In the genomic region with DNA sequence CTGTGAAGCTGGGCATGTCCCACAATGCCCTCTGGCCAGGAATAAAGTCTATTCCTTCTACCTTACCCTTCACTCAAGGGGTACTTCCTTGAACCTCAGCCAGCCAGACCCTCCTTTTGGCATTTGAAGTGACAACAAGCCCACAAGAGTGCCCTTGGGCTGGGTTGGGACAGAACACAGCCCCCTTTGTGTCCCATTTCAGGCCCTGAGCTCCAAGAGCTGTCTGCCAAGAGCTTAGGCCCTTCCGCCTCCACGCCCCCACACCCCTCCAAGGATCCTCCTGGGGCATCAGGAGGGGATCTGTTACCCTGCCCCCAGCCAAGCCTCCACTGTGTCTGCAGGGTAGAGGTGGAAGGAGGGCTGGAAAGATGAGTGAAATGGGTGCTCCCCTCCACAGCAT, we compare ENCODE assay signal across 27 mouse cellular contexts. TPM values are rescaled to one million over a fixed set of nuclear protein-coding genes. Genes with fewer than 3 reads are reported as not detected.
DNase-seq lines count a peak whose midpoint lies in the region; ATAC-seq and TF ChIP-seq lines count a peak whose summit lies in the region.
"Had no signal": no experiment of that assay in that cellular context is flagged by ENCODE, and none has a peak within 500 bp of the region (broad histone marks: within the 10 kb centered on the region; RNA-seq: fewer than 3 reads in every experiment).

No protein-coding gene starts in this region.

- H3K27me3 ChIP-seq in forebrain, embryonic 14.5 days (replicated peaks; ENCODE audit: control insufficient read depth, insufficient read depth, low read length): no peaks in the 10 kb centered on the region
- H3K27me3 ChIP-seq in forebrain, embryonic 15.5 days: no peaks in the 10 kb centered on the region
- H3K27me3 ChIP-seq in intestine, embryonic 15.5 days (replicated peaks): no peaks in the 10 kb centered on the region
- H3K27me3 ChIP-seq in intestine, embryonic 16.5 days (replicated peaks; ENCODE audit: control insufficient read depth, insufficient read depth, low read length): no peaks in the 10 kb centered on the region
- no peaks in the 10 kb centered on the region for H3K27me3 ChIP-seq in midbrain, embryonic 16.5 days (ENCODE audit: control insufficient read depth, insufficient read depth, low read depth, low read length)
- H3K27me3 ChIP-seq in midbrain, embryonic 11.5 days (ENCODE audit: control insufficient read depth, insufficient read depth, low read length): no peaks in the 10 kb centered on the region
- H3K27me3 ChIP-seq in testis, adult 2 months (ENCODE audit: control insufficient read depth, insufficient read depth, low read length): no peaks in the 10 kb centered on the region
- H3K27me3 ChIP-seq: embryonic facial prominence, embryonic 12.5 days; midbrain, embryonic 12.5 days; neural tube, embryonic 12.5 days; stomach, embryonic 15.5 days had no signal

- no peaks in the 10 kb centered on the region for H3K4me1 ChIP-seq in forebrain, embryonic 14.5 days (ENCODE audit: control insufficient read depth, insufficient read depth, low read length)
- no peaks in the 10 kb centered on the region for H3K4me1 ChIP-seq in forebrain, embryonic 15.5 days
- H3K4me1 ChIP-seq in intestine, embryonic 15.5 days (replicated peaks): peaks cover 3% of the 10 kb centered on the region; the same call in 1 of the 2 replicates
- H3K4me1 ChIP-seq in intestine, embryonic 16.5 days (ENCODE audit: control insufficient read depth, insufficient read depth, low read length): peaks cover 3% of the 10 kb centered on the region; the same call in 1 of the 2 replicates
- H3K4me1 ChIP-seq in midbrain, embryonic 16.5 days (ENCODE audit: control insufficient read depth, insufficient read depth, low read length): no peaks in the 10 kb centered on the region
- no peaks in the 10 kb centered on the region for H3K4me1 ChIP-seq in midbrain, embryonic 11.5 days (ENCODE audit: control insufficient read depth, insufficient read depth, low read length)
- no peaks in the 10 kb centered on the region for H3K4me1 ChIP-seq in testis, adult 2 months (ENCODE audit: control insufficient read depth, insufficient read depth, low read length)
- H3K4me1 ChIP-seq: embryonic facial prominence, embryonic 12.5 days; neural tube, embryonic 12.5 days had no signal

- no peaks in the 10 kb centered on the region for H3K9me3 ChIP-seq in forebrain, embryonic 14.5 days (replicated peaks; ENCODE audit: control insufficient read depth, low read length)
- H3K9me3 ChIP-seq in forebrain, embryonic 15.5 days: no peaks in the 10 kb centered on the region
- no peaks in the 10 kb centered on the region for H3K9me3 ChIP-seq in intestine, embryonic 15.5 days
- H3K9me3 ChIP-seq in intestine, embryonic 16.5 days (ENCODE audit: control insufficient read depth, low read length): no peaks in the 10 kb centered on the region
- H3K9me3 ChIP-seq in midbrain, embryonic 16.5 days (replicated peaks; ENCODE audit: control insufficient read depth, low read length, poor library complexity, severe bottlenecking): no peaks in the 10 kb centered on the region
- no peaks in the 10 kb centered on the region for H3K9me3 ChIP-seq in midbrain, embryonic 11.5 days (ENCODE audit: control insufficient read depth, low read length)
- H3K9me3 ChIP-seq: embryonic facial prominence, embryonic 12.5 days; heart, embryonic 10.5 days; midbrain, embryonic 12.5 days; neural tube, embryonic 12.5 days; stomach, embryonic 15.5 days had no signal

- ATAC-seq in forebrain, embryonic 14.5 days: 0 out of 2 replicates have a peak, but pooled peaks have one; percentile 20
- no peak for ATAC-seq in forebrain, embryonic 15.5 days (replicated peaks)
- no peak for ATAC-seq in intestine, embryonic 15.5 days
- ATAC-seq in intestine, embryonic 16.5 days: no peak
- ATAC-seq in midbrain, embryonic 16.5 days: peak; percentile 88
- no peak for ATAC-seq in midbrain, embryonic 11.5 days (ENCODE audit: low FRiP score)
- ATAC-seq in granulocyte monocyte progenitor cell, adult 5-6 weeks (replicated peaks; ENCODE audit: poor library complexity, severe bottlenecking): no peak

- TF ChIP-seq CTCF in testis, adult 2 months (IDR thresholded peaks at IDR 0.05; ENCODE audit: control insufficient read depth, insufficient read depth, insufficient replicate concordance, low read depth, low read length): no peak

- no peaks in the 10 kb centered on the region for H3K36me3 ChIP-seq in forebrain, embryonic 14.5 days (ENCODE audit: control insufficient read depth, insufficient read depth, low read length)
- no peaks in the 10 kb centered on the region for H3K36me3 ChIP-seq in forebrain, embryonic 15.5 days
- no peaks in the 10 kb centered on the region for H3K36me3 ChIP-seq in intestine, embryonic 15.5 days
- H3K36me3 ChIP-seq in intestine, embryonic 16.5 days (ENCODE audit: control insufficient read depth, insufficient read depth, low read length): no peaks in the 10 kb centered on the region
- no peaks in the 10 kb centered on the region for H3K36me3 ChIP-seq in midbrain, embryonic 16.5 days (ENCODE audit: control insufficient read depth, insufficient read depth, low read length)
- no peaks in the 10 kb centered on the region for H3K36me3 ChIP-seq in midbrain, embryonic 11.5 days (ENCODE audit: control insufficient read depth, insufficient read depth, low read length)
- no peaks in the 10 kb centered on the region for H3K36me3 ChIP-seq in testis, adult 2 months (ENCODE audit: control insufficient read depth, insufficient read depth, low read length)
- H3K36me3 ChIP-seq: embryonic facial prominence, embryonic 12.5 days; heart, embryonic 10.5 days; midbrain, embryonic 12.5 days; neural tube, embryonic 12.5 days; stomach, embryonic 15.5 days had no signal

- WGBS in forebrain, embryonic 14.5 days: 75% methylated on average over 2 of the region's 2 CpGs
- 76% methylated on average over 2 of the region's 2 CpGs for WGBS in forebrain, embryonic 15.5 days
- 88% methylated on average over 2 of the region's 2 CpGs for WGBS in intestine, embryonic 15.5 days
- WGBS in intestine, embryonic 16.5 days: 72% methylated on average over 2 of the region's 2 CpGs
- 90% methylated on average over 2 of the region's 2 CpGs for WGBS in midbrain, embryonic 16.5 days
- 84% methylated on average over 2 of the region's 2 CpGs for WGBS in midbrain, embryonic 11.5 days

- H3K9ac ChIP-seq in forebrain, embryonic 14.5 days (ENCODE audit: low read length): no peak overlapping the region
- H3K9ac ChIP-seq in forebrain, embryonic 15.5 days (replicated peaks): no peak overlapping the region
- H3K9ac ChIP-seq in intestine, embryonic 15.5 days: no peak overlapping the region
- H3K9ac ChIP-seq in intestine, embryonic 16.5 days (ENCODE audit: low read depth, low read length): no peak overlapping the region
- H3K9ac ChIP-seq in midbrain, embryonic 16.5 days (ENCODE audit: low read depth, low read length): no peak overlapping the region
- H3K9ac ChIP-seq in midbrain, embryonic 11.5 days (ENCODE audit: low read length): no peak overlapping the region
- H3K9ac ChIP-seq: embryonic facial prominence, embryonic 12.5 days; midbrain, embryonic 12.5 days; neural tube, embryonic 12.5 days; stomach, embryonic 15.5 days had no signal

- no peak overlapping the region for H3K4me2 ChIP-seq in forebrain, embryonic 14.5 days (ENCODE audit: low read length)
- H3K4me2 ChIP-seq in forebrain, embryonic 15.5 days (replicated peaks): no peak overlapping the region
- H3K4me2 ChIP-seq in intestine, embryonic 15.5 days (replicated peaks): no peak overlapping the region
- H3K4me2 ChIP-seq in intestine, embryonic 16.5 days (ENCODE audit: low read depth, low read length): no peak overlapping the region
- no peak overlapping the region for H3K4me2 ChIP-seq in midbrain, embryonic 16.5 days (ENCODE audit: low read length)
- no peak overlapping the region for H3K4me2 ChIP-seq in midbrain, embryonic 11.5 days
- H3K4me2 ChIP-seq: embryonic facial prominence, embryonic 12.5 days; midbrain, embryonic 12.5 days; neural tube, embryonic 12.5 days; stomach, embryonic 15.5 days had no signal

- no peak for TF ChIP-seq POLR2A in testis, adult 2 months (IDR thresholded peaks at IDR 0.05; ENCODE audit: control insufficient read depth, low read depth, low read length)

- no peak overlapping the region for H3K27ac ChIP-seq in forebrain, embryonic 14.5 days (ENCODE audit: low read depth, low read length)
- no peak overlapping the region for H3K27ac ChIP-seq in forebrain, embryonic 15.5 days (replicated peaks)
- 0 out of 2 replicates have a peak overlapping the region, but pooled peaks have one; percentile 9 for H3K27ac ChIP-seq in intestine, embryonic 15.5 days
- H3K27ac ChIP-seq in intestine, embryonic 16.5 days (ENCODE audit: low read length): no peak overlapping the region
- H3K27ac ChIP-seq in midbrain, embryonic 16.5 days (ENCODE audit: low read length): 0 out of 2 replicates have a peak overlapping the region, but pooled peaks have one; percentile 5
- H3K27ac ChIP-seq in midbrain, embryonic 11.5 days (ENCODE audit: low read depth, low read length): no peak overlapping the region
- peak overlapping the region; percentile 52 for H3K27ac ChIP-seq in testis, adult 2 months (ENCODE audit: control insufficient read depth, insufficient read depth, low read depth, low read length)
- H3K27ac ChIP-seq: embryonic facial prominence, embryonic 12.5 days; heart, embryonic 10.5 days; midbrain, embryonic 12.5 days; neural tube, embryonic 12.5 days; stomach, embryonic 15.5 days had no signal

- peak; percentile 16 for DNase-seq in forebrain, embryonic 14.5 days (ENCODE audit: low spot score)
- no peak for DNase-seq in midbrain, embryonic 11.5 days (ENCODE audit: low spot score, missing footprints)
- DNase-seq: adrenal gland, postnatal 14 days; cerebellum, postnatal 25 days; gastrocnemius, adult 2 months; heart, postnatal 4 days; kidney, adult 2 months; kidney, postnatal 25 days; liver; lung, adult 18-20 months; lung, postnatal 36 days; thymus, postnatal 4 days had no signal

- no peak overlapping the region for H3K4me3 ChIP-seq in forebrain, embryonic 14.5 days (ENCODE audit: low read depth, low read length)
- no peak overlapping the region for H3K4me3 ChIP-seq in forebrain, embryonic 15.5 days
- no peak overlapping the region for H3K4me3 ChIP-seq in intestine, embryonic 15.5 days (replicated peaks)
- no peak overlapping the region for H3K4me3 ChIP-seq in intestine, embryonic 16.5 days (ENCODE audit: low read length)
- H3K4me3 ChIP-seq in midbrain, embryonic 16.5 days (ENCODE audit: low read depth, low read length): no peak overlapping the region
- no peak overlapping the region for H3K4me3 ChIP-seq in midbrain, embryonic 11.5 days (ENCODE audit: low read depth, low read length)
- H3K4me3 ChIP-seq in testis, adult 2 months (ENCODE audit: control insufficient read depth, low read depth, low read length): no peak overlapping the region
- H3K4me3 ChIP-seq: embryonic facial prominence, embryonic 12.5 days; gastrocnemius, adult 2 months; heart, embryonic 10.5 days; midbrain, embryonic 12.5 days; neural tube, embryonic 12.5 days; stomach, embryonic 15.5 days had no signal

RNA-seq across cellular contexts. Expression of gene Dcpp1, which starts 3.5 kb away (rescaled TPM):
- not detected in 2 replicates for polyA plus RNA-seq in forebrain, embryonic 14.5 days (2014; fragmentation: Nextera tagmentation; extraction: Ambion mirVana)
- polyA plus RNA-seq in forebrain, embryonic 15.5 days (2015; fragmentation: Nextera tagmentation; extraction: Ambion mirVana): not detected in 2 replicates
- polyA plus RNA-seq in intestine, embryonic 15.5 days (2015; fragmentation: Nextera tagmentation; extraction: Ambion mirVana): not detected in 2 replicates
- polyA plus RNA-seq in intestine, embryonic 16.5 days (2015; fragmentation: Nextera tagmentation; extraction: Ambion mirVana): not detected in 2 replicates
- polyA plus RNA-seq in midbrain, embryonic 16.5 days (2015; fragmentation: Nextera tagmentation; extraction: Ambion mirVana): not detected in 2 replicates
- not detected in 2 replicates for polyA plus RNA-seq in midbrain, embryonic 11.5 days (2014; fragmentation: Nextera tagmentation; extraction: Ambion mirVana)
- 0.34 and 0.67 TPM in 2 replicates for polyA plus RNA-seq in testis, adult 2 months (2012; rRNA removed)
- not detected in 2 replicates for total RNA-seq in granulocyte monocyte progenitor cell, adult 5-6 weeks (2014; fragmentation: Nextera tagmentation)
- total RNA-seq in granulocyte monocyte progenitor cell, adult 5-6 weeks (2017): not detected in 2 replicates
- total RNA-seq: adrenal gland, postnatal 14 days; CH12.LX; gastrocnemius, adult 2 months; heart, postnatal 4 days; left cerebral cortex, adult 8-10 months had no signal
- polyA plus RNA-seq: embryonic facial prominence, embryonic 12.5 days; forebrain, embryonic 11.5 days; heart, embryonic 10.5 days; kidney, adult 2 months; midbrain, embryonic 12.5 days; neural tube, embryonic 12.5 days; small intestine, adult 2 months; stomach, embryonic 15.5 days had no signal

RNA-seq across cellular contexts. Expression of gene Dcpp2, which starts 3.5 kb away (rescaled TPM):
- not detected in 2 replicates for polyA plus RNA-seq in forebrain, embryonic 14.5 days (2014; fragmentation: Nextera tagmentation; extraction: Ambion mirVana)
- not detected in 2 replicates for polyA plus RNA-seq in forebrain, embryonic 15.5 days (2015; fragmentation: Nextera tagmentation; extraction: Ambion mirVana)
- not detected in 2 replicates for polyA plus RNA-seq in intestine, embryonic 15.5 days (2015; fragmentation: Nextera tagmentation; extraction: Ambion mirVana)
- not detected in 2 replicates for polyA plus RNA-seq in intestine, embryonic 16.5 days (2015; fragmentation: Nextera tagmentation; extraction: Ambion mirVana)
- polyA plus RNA-seq in midbrain, embryonic 16.5 days (2015; fragmentation: Nextera tagmentation; extraction: Ambion mirVana): not detected in 2 replicates
- polyA plus RNA-seq in midbrain, embryonic 11.5 days (2014; fragmentation: Nextera tagmentation; extraction: Ambion mirVana): not detected in 2 replicates
- polyA plus RNA-seq in testis, adult 2 months (2012; rRNA removed): not detected in 2 replicates
- total RNA-seq in granulocyte monocyte progenitor cell, adult 5-6 weeks (2014; fragmentation: Nextera tagmentation): not detected in 2 replicates
- total RNA-seq in granulocyte monocyte progenitor cell, adult 5-6 weeks (2017): not detected in 2 replicates
- total RNA-seq: adrenal gland, postnatal 14 days; CH12.LX; gastrocnemius, adult 2 months; heart, postnatal 4 days; left cerebral cortex, adult 8-10 months had no signal
- polyA plus RNA-seq: embryonic facial prominence, embryonic 12.5 days; forebrain, embryonic 11.5 days; heart, embryonic 10.5 days; kidney, adult 2 months; midbrain, embryonic 12.5 days; neural tube, embryonic 12.5 days; small intestine, adult 2 months; stomach, embryonic 15.5 days had no signal

RNA-seq across cellular contexts. Expression of gene Prss21, which starts 9.3 kb away (rescaled TPM):
- polyA plus RNA-seq in forebrain, embryonic 14.5 days (2014; fragmentation: Nextera tagmentation; extraction: Ambion mirVana): not detected in 2 replicates
- not detected in 2 replicates for polyA plus RNA-seq in forebrain, embryonic 15.5 days (2015; fragmentation: Nextera tagmentation; extraction: Ambion mirVana)
- polyA plus RNA-seq in intestine, embryonic 15.5 days (2015; fragmentation: Nextera tagmentation; extraction: Ambion mirVana): not detected in 2 replicates
- not detected in 2 replicates for polyA plus RNA-seq in intestine, embryonic 16.5 days (2015; fragmentation: Nextera tagmentation; extraction: Ambion mirVana)
- polyA plus RNA-seq in midbrain, embryonic 16.5 days (2015; fragmentation: Nextera tagmentation; extraction: Ambion mirVana): not detected in 2 replicates
- not detected in 2 replicates for polyA plus RNA-seq in midbrain, embryonic 11.5 days (2014; fragmentation: Nextera tagmentation; extraction: Ambion mirVana)
- 208 and 246 TPM in 2 replicates for polyA plus RNA-seq in testis, adult 2 months (2012; rRNA removed)
- total RNA-seq in granulocyte monocyte progenitor cell, adult 5-6 weeks (2014; fragmentation: Nextera tagmentation): not detected in 2 replicates
- total RNA-seq in granulocyte monocyte progenitor cell, adult 5-6 weeks (2017): not detected in 2 replicates
- total RNA-seq: adrenal gland, postnatal 14 days; CH12.LX; gastrocnemius, adult 2 months; heart, postnatal 4 days; left cerebral cortex, adult 8-10 months had no signal
- polyA plus RNA-seq: embryonic facial prominence, embryonic 12.5 days; forebrain, embryonic 11.5 days; heart, embryonic 10.5 days; midbrain, embryonic 12.5 days; neural tube, embryonic 12.5 days; small intestine, adult 2 months; stomach, embryonic 15.5 days had no signal

RNA-seq across cellular contexts. Expression of gene Prss41, which starts 33.2 kb away (rescaled TPM):
- 0.31 and 0.66 TPM in 2 replicates for polyA plus RNA-seq in forebrain, embryonic 14.5 days (2014; fragmentation: Nextera tagmentation; extraction: Ambion mirVana)
- polyA plus RNA-seq in forebrain, embryonic 15.5 days (2015; fragmentation: Nextera tagmentation; extraction: Ambion mirVana): 0.52 and 1.0 TPM in 2 replicates
- 2.1 and 3.3 TPM in 2 replicates for polyA plus RNA-seq in intestine, embryonic 15.5 days (2015; fragmentation: Nextera tagmentation; extraction: Ambion mirVana)
- polyA plus RNA-seq in intestine, embryonic 16.5 days (2015; fragmentation: Nextera tagmentation; extraction: Ambion mirVana): 2.7 and 3.4 TPM in 2 replicates
- polyA plus RNA-seq in midbrain, embryonic 16.5 days (2015; fragmentation: Nextera tagmentation; extraction: Ambion mirVana): 0.88 and 1.6 TPM in 2 replicates
- 0.41 and 0.81 TPM in 2 replicates for polyA plus RNA-seq in midbrain, embryonic 11.5 days (2014; fragmentation: Nextera tagmentation; extraction: Ambion mirVana)
- polyA plus RNA-seq in testis, adult 2 months (2012; rRNA removed): 12.2 and 13.8 TPM in 2 replicates
- total RNA-seq in granulocyte monocyte progenitor cell, adult 5-6 weeks (2014; fragmentation: Nextera tagmentation): not detected in 2 replicates
- total RNA-seq in granulocyte monocyte progenitor cell, adult 5-6 weeks (2017): not detected in 2 replicates
- total RNA-seq: gastrocnemius, adult 2 months; heart, postnatal 4 days had no signal

RNA-seq across cellular contexts. Expression of gene Prss32, which starts 33.5 kb away (rescaled TPM):
- not detected in 2 replicates for polyA plus RNA-seq in forebrain, embryonic 14.5 days (2014; fragmentation: Nextera tagmentation; extraction: Ambion mirVana)
- polyA plus RNA-seq in forebrain, embryonic 15.5 days (2015; fragmentation: Nextera tagmentation; extraction: Ambion mirVana): not detected in 2 replicates
- polyA plus RNA-seq in intestine, embryonic 15.5 days (2015; fragmentation: Nextera tagmentation; extraction: Ambion mirVana): 5.1 and 9.9 TPM in 2 replicates
- polyA plus RNA-seq in intestine, embryonic 16.5 days (2015; fragmentation: Nextera tagmentation; extraction: Ambion mirVana): 11.8 and 14.5 TPM in 2 replicates
- not detected in 2 replicates for polyA plus RNA-seq in midbrain, embryonic 16.5 days (2015; fragmentation: Nextera tagmentation; extraction: Ambion mirVana)
- not detected in 2 replicates for polyA plus RNA-seq in midbrain, embryonic 11.5 days (2014; fragmentation: Nextera tagmentation; extraction: Ambion mirVana)
- polyA plus RNA-seq in testis, adult 2 months (2012; rRNA removed): 0.30 and 0.36 TPM in 2 replicates
- not detected in 2 replicates for total RNA-seq in granulocyte monocyte progenitor cell, adult 5-6 weeks (2014; fragmentation: Nextera tagmentation)
- total RNA-seq in granulocyte monocyte progenitor cell, adult 5-6 weeks (2017): not detected in 2 replicates
- total RNA-seq: adrenal gland, postnatal 14 days; CH12.LX; gastrocnemius, adult 2 months; heart, postnatal 4 days had no signal
- polyA plus RNA-seq: embryonic facial prominence, embryonic 12.5 days; forebrain, embryonic 11.5 days; heart, embryonic 10.5 days; kidney, adult 2 months; midbrain, embryonic 12.5 days; neural tube, embryonic 12.5 days had no signal

Comparison
In these comparisons a context has a peak if more than half of its experiments do, and no peak if none do; other contexts are left out.
1. ATAC-seq: peak in forebrain, embryonic 14.5 days (single experiment) and midbrain, embryonic 16.5 days (single experiment); none in forebrain, embryonic 15.5 days (single experiment), intestine, embryonic 15.5 days (single experiment), intestine, embryonic 16.5 days (single experiment), midbrain, embryonic 11.5 days (single experiment) and granulocyte monocyte progenitor cell, adult 5-6 weeks (single experiment).
2. H3K27ac ChIP-seq: peak in intestine, embryonic 15.5 days (single experiment), midbrain, embryonic 16.5 days (single experiment) and testis, adult 2 months (single experiment); none in forebrain, embryonic 14.5 days (single experiment), forebrain, embryonic 15.5 days (single experiment), intestine, embryonic 16.5 days (single experiment) and midbrain, embryonic 11.5 days (single experiment).
3. RNA of gene Prss21, which starts 9.3 kb away (polyA plus RNA-seq): 208 to 246 TPM in testis, adult 2 months; not detected in forebrain, embryonic 14.5 days, not detected in forebrain, embryonic 15.5 days, not detected in intestine, embryonic 15.5 days, not detected in intestine, embryonic 16.5 days, not detected in midbrain, embryonic 16.5 days and not detected in midbrain, embryonic 11.5 days; every median in the first group is over 100 times any median in the second.